Mouse (Mus musculus): ENCODE data around the gene Tmem229b.

DNA sequence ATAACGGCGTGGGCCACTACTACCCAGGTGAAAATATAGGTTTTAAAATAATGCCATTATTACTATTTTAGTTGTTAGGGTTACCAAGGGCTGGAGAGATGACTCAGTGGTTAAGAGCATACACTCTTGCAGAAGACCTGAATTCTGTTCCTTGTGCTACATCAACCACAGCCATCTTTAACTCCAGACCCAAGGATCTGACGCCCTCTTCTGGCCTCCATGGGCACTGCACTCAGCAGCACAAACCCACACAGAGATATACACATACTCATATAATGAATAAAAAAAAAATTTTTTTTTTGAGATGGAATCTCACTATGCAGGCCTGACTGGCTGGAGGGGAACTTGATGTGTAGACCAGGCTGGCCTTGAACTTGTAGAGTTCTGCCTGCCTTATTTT lies 91.1 kb downstream of the Tmem229b start:
- peak; percentile 53 for TF ChIP-seq CTCF (IDR thresholded peaks at IDR 0.05; ENCODE audit: low read depth)
- no peak for TF ChIP-seq EP300 (optimal IDR thresholded peaks at IDR 0.05)

Data from stomach, postnatal 0 days (tissue).